Mouse (Mus musculus) CD4-positive naive resting alpha-beta T cell, adult 57 days (primary cell): ENCODE measurements around the gene Tbc1d8b. TPM values are rescaled to one million over a fixed set of nuclear protein-coding genes. Genes with fewer than 3 reads are reported as not detected.

Experiments
- total RNA-seq: library from RNA; stranded (reverse); gene quantifications from one replicate; pipeline ENCODE4 v1.2.4, GENCODE M21; 2023

The Tbc1d8b gene
- total RNA-seq: 8.8 TPM

DNA sequence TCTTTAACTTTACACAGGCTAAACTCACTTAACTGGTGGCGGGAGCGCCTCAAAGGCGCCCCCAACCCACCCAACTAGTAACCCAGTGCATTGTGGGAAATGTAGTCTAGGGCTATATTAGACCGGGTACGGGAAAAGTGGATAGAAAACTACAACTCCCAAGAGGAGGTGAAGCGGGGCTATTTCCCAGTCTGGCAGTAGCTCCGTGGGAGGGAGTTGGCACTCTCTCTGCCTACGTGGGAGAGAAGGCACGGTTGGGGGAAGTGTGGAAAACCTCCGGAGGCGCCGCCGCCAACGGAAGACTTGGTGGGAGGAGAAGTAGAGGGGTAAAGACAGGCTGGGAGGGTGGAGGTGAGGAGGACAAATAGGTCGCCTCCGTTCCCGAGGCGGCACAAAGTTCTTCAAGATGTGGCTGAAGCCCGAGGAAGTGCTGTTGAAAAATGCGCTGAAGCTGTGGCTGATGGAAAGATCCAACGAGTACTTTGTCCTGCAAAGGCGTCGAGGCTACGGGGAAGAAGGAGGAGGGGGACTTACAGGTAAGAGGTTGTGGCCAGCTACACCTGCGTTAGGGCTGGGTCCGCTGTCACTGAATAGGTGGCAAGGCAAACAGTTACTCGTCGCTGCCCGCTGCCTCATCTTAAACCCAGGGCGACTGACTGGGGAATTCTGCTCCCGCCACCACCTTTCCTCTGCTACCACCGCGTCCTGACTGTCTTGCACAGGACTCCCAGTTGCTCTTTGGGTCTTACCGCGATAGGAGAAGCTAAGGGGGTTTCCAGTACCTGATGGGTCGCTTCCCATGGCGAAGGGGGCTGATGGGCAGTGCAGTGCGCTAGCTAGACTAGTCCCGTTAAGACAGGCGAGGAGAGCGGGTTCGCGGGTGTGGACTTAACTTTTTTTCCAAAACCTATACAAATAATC lies at the start of gene Tbc1d8b:
TSS of gene Tbc1d8b (plus strand) at position 222 of the 921 bp plus-strand sequence.

DNA sequence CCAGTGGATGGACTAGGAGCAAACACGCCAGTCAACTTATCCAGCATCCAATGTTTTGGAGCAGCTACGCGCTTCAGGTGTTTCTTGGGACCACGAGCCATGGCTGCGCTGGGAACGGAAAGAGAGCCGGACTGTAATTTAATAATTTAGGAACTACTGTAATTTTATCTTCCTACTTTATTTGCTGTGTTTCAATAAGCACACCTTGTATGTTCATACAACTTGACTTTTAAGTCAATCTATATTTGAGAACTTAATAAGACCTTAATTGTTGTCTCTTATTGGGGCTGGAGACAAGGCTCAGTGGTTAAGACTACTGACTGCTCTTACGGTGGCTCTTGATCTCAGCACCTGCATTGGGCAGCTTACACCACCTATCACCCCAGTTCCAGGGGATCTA lies 29.6 kb downstream of the Tbc1d8b start, which contains the start of gene Gm15013:
TSS of gene Gm15013 (minus strand) at position 101 of the 400 bp plus-strand sequence.

DNA sequence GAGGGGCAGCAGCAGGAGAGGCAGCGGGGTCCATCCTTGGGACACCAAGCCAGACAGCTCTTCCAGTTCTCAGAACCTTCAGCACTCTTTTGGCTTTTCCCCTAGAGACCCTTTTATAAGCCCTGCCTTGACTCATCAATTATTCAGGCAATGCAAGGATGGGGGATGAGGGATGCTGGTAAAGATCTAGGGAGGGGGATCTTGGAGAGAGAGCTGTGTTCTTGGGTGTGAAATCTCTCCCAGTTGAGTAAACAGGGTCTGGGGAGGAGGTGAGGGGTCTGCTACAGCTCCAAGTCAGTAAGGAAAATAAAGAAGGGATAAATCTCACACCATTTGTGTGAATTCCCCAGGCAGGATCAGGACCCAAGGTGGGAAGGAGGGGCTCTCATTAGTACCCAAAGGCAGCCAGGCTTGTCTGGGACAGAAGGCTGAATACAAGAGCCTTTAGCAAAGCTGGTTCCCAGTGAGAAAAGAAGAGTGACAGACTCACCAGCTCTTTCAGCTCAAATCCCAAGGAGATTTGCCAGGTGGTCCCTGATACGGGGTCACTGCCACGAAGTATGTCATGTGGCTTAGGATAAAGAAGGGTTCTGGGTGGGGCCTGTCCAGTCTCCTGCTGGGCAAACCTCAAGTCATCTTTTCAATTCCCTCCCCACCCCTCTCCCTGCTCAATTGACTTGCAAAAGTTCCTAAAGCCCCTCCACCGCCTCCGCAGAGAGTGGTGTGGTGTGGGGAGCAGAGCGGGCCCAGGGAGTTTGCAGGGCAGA lies 97.7 kb downstream of the Tbc1d8b start, which contains the start of gene Ripply1:
TSS of gene Ripply1 (minus strand) at position 76 of the 767 bp plus-strand sequence.

DNA sequence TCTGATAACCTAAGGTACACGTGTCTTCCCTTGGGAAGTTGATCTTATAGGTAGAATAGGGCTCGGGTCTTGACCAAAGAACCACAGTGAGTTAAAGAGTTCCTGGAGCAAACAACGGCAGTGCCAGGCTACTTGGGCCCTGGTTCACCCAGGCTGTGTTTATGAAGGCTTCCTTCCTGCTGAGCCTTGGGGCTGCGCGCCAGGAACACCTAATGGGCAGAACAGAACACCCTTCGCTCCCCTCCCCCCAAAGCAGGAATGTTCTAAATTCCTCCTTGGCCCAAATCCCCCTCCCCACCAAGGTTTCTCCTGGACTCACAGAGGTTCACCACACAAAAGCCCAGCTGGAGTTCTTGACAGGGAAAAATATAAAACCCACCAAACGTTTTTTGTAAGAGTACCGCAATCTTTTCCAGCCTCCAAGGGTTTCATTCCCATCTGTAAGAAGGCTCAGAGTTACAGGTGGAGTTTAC lies 115.6 kb downstream of the Tbc1d8b start, which contains the start of gene Cldn2:
TSS of gene Cldn2 (plus strand) at position 423 of the 473 bp plus-strand sequence.

Other genes starting within 250 kb of the Tbc1d8b start
- not detected for gene D330045A20Rik, start 204.6 kb upstream of the Tbc1d8b start, total RNA-seq
- gene Rnf128, start 121.7 kb upstream of the Tbc1d8b start, total RNA-seq: 0.27 TPM
- gene Gm15013, start 29.5 kb downstream of the Tbc1d8b start, total RNA-seq: not detected
- not detected for gene Ripply1, start 97.4 kb downstream of the Tbc1d8b start, total RNA-seq
- gene Cldn2, start 115.8 kb downstream of the Tbc1d8b start, total RNA-seq: not detected
- not detected for gene Morc4, start 186.7 kb downstream of the Tbc1d8b start, total RNA-seq